Mouse (Mus musculus): ENCODE results near the gene Ndufv1. TPM values are rescaled to one million over a fixed set of nuclear protein-coding genes. Genes with fewer than 3 reads are reported as not detected.
"Not testable (repeated sequence)": the region's sequence is repeated elsewhere in the genome, so short reads cannot be mapped to it uniquely, and the experiment has no call there.

Gene Ndufv1
- total and polyA plus RNA-seq, 3 experiments = 84.1 to 338 (median 191) TPM

- peaks cover 7% of the 10 kb centered on the region for H3K4me1 ChIP-seq (ENCODE audit: insufficient read depth, low read depth, low read length)
- H3K9me3 ChIP-seq (replicated peaks) = peaks cover 5% of the 10 kb centered on the region
- no peak for DNase-seq (ENCODE audit: low spot score)
These were observed 39.3 kb upstream of the Ndufv1 start for GRCm38 (mm10) chr19:4051741-4052515.

DNA sequence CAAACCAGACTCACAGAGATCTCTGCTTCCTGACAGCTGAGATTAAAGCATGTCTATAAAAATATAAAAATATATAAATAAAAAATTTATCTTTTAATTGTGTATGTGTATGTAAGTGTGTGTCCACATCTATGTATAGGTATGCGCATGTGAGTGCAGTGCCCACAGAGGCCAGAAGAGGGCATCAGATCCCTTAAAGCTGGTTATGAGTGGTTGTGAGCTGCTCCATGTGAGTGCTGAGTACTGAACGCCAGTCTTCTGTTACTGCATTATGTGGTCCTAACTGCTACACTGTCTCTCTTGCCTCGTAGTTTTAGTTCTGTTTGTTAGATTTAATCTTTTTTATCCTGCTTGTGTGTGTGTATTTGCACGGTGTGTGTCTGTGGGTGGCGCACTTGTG lies 38.4 kb upstream of the Ndufv1 start:
- DNase-seq (ENCODE audit: low spot score) (no peak), ATAC-seq (ENCODE audit: extremely low read depth, insufficient number of reproducible peaks, low FRiP score, poor library complexity, severe bottlenecking) (no peak)

More at GRCm38 (mm10) chr19:4051741-4052515, 39.3 kb upstream of the Ndufv1 start:
- ATAC-seq (ENCODE audit: extremely low read depth, insufficient number of reproducible peaks, low FRiP score, poor library complexity, severe bottlenecking) = no peak
- Histone ChIP-seq H3K27me3 (ENCODE audit: insufficient read depth, low read length) (peaks cover 7% of the 10 kb centered on the region), H3K36me3 (replicated peaks) (peaks cover 5% of the 10 kb centered on the region), H3K4me3 (ENCODE audit: low read depth, low read length) (no peak overlapping the region)
- TF ChIP-seq TAL1 (conservative IDR thresholded peaks at IDR 0.05; ENCODE audit: low read depth, low read length) = no peak
- no peak for TF ChIP-seq GATA2 (IDR thresholded peaks at IDR 0.05; ENCODE audit: borderline replicate concordance, low read depth, low read length)
- no peak for TF ChIP-seq POLR2AphosphoS5 (IDR thresholded peaks at IDR 0.05; ENCODE audit: insufficient replicate concordance, low read depth, low read length)
- TF ChIP-seq GATA1 (IDR thresholded peaks at IDR 0.05; ENCODE audit: borderline replicate concordance, low read length) = no peak
- TF ChIP-seq CTCF (IDR thresholded peaks at IDR 0.05; ENCODE audit: low read depth, low read length) = peak; percentile 62

GRCm38 (mm10) chr19:4049069-4049468 lies 36.5 kb upstream of the Ndufv1 start:
- peaks cover 12% of the 10 kb centered on the region; the same call in 1 of the 2 replicates for H3K4me1 ChIP-seq (ENCODE audit: insufficient read depth, low read depth, low read length)
- not testable (repeated sequence) for ATAC-seq (ENCODE audit: extremely low read depth, insufficient number of reproducible peaks, low FRiP score, poor library complexity, severe bottlenecking)

More for the DNA sequence above, 38.4 kb upstream of the Ndufv1 start:
- H3K4me3 ChIP-seq (ENCODE audit: low read depth, low read length) = no peak overlapping the region
- peaks cover 7% of the 10 kb centered on the region for H3K27me3 ChIP-seq (ENCODE audit: insufficient read depth, low read length)
- peaks cover 7% of the 10 kb centered on the region; the same call in 1 of the 2 replicates for H3K4me1 ChIP-seq (ENCODE audit: insufficient read depth, low read depth, low read length)
- H3K36me3 ChIP-seq (replicated peaks) = peaks cover 2% of the 10 kb centered on the region
- TF ChIP-seq TAL1 (conservative IDR thresholded peaks at IDR 0.05; ENCODE audit: low read depth, low read length) = no peak
- TF ChIP-seq GATA1 (IDR thresholded peaks at IDR 0.05; ENCODE audit: borderline replicate concordance, low read length) = no peak
- no peak for TF ChIP-seq CTCF (IDR thresholded peaks at IDR 0.05; ENCODE audit: low read depth, low read length)
- TF ChIP-seq GATA2 (IDR thresholded peaks at IDR 0.05; ENCODE audit: borderline replicate concordance, low read depth, low read length) = no peak
- no peak for TF ChIP-seq POLR2AphosphoS5 (IDR thresholded peaks at IDR 0.05; ENCODE audit: insufficient replicate concordance, low read depth, low read length)
- H3K9me3 ChIP-seq (replicated peaks) = peaks cover 8% of the 10 kb centered on the region

DNA sequence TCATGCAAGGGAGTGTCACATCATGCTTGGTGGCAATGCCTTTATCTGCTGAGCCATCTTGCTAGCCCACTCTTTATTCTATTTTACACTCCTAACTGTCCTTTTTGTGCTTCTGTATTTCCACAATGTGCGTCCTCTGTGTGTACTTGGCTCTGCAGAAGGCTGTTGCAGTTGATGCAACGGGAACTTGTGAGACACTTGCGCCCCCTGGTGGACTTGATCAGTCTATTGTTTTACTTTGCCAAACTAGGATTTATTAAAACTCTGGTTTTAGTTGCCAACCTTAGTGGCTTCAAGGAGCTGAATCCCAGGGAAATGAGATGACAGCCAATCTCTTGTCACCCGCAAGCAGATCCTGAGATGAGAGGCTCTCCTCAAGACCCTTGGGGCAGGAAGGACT lies 35.3 kb upstream of the Ndufv1 start:
- DNase-seq (ENCODE audit: low spot score) = peak; percentile 38
- H3K4me1 ChIP-seq (ENCODE audit: insufficient read depth, low read depth, low read length) = peaks cover 19% of the 10 kb centered on the region
- TF ChIP-seq GATA1 (IDR thresholded peaks at IDR 0.05; ENCODE audit: borderline replicate concordance, low read length) (no peak), GATA2 (IDR thresholded peaks at IDR 0.05; ENCODE audit: borderline replicate concordance, low read depth, low read length) (no peak), CTCF (IDR thresholded peaks at IDR 0.05; ENCODE audit: low read depth, low read length) (no peak; the same call in 1 of the 2 replicates), TAL1 (conservative IDR thresholded peaks at IDR 0.05; ENCODE audit: low read depth, low read length) (no peak), POLR2AphosphoS5 (IDR thresholded peaks at IDR 0.05; ENCODE audit: insufficient replicate concordance, low read depth, low read length) (no peak)
- peaks cover 4% of the 10 kb centered on the region for H3K27me3 ChIP-seq (ENCODE audit: insufficient read depth, low read length)
- ATAC-seq (ENCODE audit: extremely low read depth, insufficient number of reproducible peaks, low FRiP score, poor library complexity, severe bottlenecking) = no peak
- H3K4me3 ChIP-seq (ENCODE audit: low read depth, low read length) = no peak overlapping the region
- H3K9me3 ChIP-seq (replicated peaks) = peaks cover 31% of the 10 kb centered on the region
- no peaks in the 10 kb centered on the region for H3K36me3 ChIP-seq (replicated peaks)

More at GRCm38 (mm10) chr19:4049069-4049468, 36.5 kb upstream of the Ndufv1 start:
- peaks cover 23% of the 10 kb centered on the region for H3K9me3 ChIP-seq (replicated peaks)
- not testable (repeated sequence) for H3K27me3 ChIP-seq (ENCODE audit: insufficient read depth, low read length); H3K4me3 ChIP-seq (ENCODE audit: low read depth, low read length); DNase-seq (ENCODE audit: low spot score); H3K36me3 ChIP-seq (replicated peaks)

- H3K36me3 ChIP-seq (replicated peaks) = no peaks in the 10 kb centered on the region
- peaks cover 7% of the 10 kb centered on the region for H3K27me3 ChIP-seq (ENCODE audit: insufficient read depth, low read length)
- peaks cover 19% of the 10 kb centered on the region for H3K4me1 ChIP-seq (ENCODE audit: insufficient read depth, low read depth, low read length)
- no peak for DNase-seq (ENCODE audit: low spot score)
- peaks cover 38% of the 10 kb centered on the region for H3K9me3 ChIP-seq (replicated peaks)
- ATAC-seq (ENCODE audit: extremely low read depth, insufficient number of reproducible peaks, low FRiP score, poor library complexity, severe bottlenecking) = no peak
- H3K4me3 ChIP-seq (ENCODE audit: low read depth, low read length) = no peak overlapping the region
- TF ChIP-seq GATA1 (IDR thresholded peaks at IDR 0.05; ENCODE audit: borderline replicate concordance, low read length) = no peak
- no peak for TF ChIP-seq TAL1 (conservative IDR thresholded peaks at IDR 0.05; ENCODE audit: low read depth, low read length)
- TF ChIP-seq CTCF (IDR thresholded peaks at IDR 0.05; ENCODE audit: low read depth, low read length) = no peak
- no peak for TF ChIP-seq POLR2AphosphoS5 (IDR thresholded peaks at IDR 0.05; ENCODE audit: insufficient replicate concordance, low read depth, low read length)
- TF ChIP-seq GATA2 (IDR thresholded peaks at IDR 0.05; ENCODE audit: borderline replicate concordance, low read depth, low read length) = no peak
These were observed 34.3 kb upstream of the Ndufv1 start for GRCm38 (mm10) chr19:4046866-4047254.

GRCm38 (mm10) chr19:4045966-4046865 lies 33.6 kb upstream of the Ndufv1 start, which contains the start of gene Gstp2:
TSS of gene Gstp2 (minus strand) at chr19:4046023.
- Histone ChIP-seq H3K36me3 (replicated peaks) (no peaks in the 10 kb centered on the region), H3K9me3 (replicated peaks) (peaks cover 36% of the 10 kb centered on the region), H3K27me3 (ENCODE audit: insufficient read depth, low read length) (peaks cover 9% of the 10 kb centered on the region), H3K4me3 (ENCODE audit: low read depth, low read length) (no peak within 1 kb of the TSS), H3K4me1 (ENCODE audit: insufficient read depth, low read depth, low read length) (peaks cover 19% of the 10 kb centered on the region)
- no peak for TF ChIP-seq GATA2 (IDR thresholded peaks at IDR 0.05; ENCODE audit: borderline replicate concordance, low read depth, low read length)
- ATAC-seq (ENCODE audit: extremely low read depth, insufficient number of reproducible peaks, low FRiP score, poor library complexity, severe bottlenecking) (no peak), DNase-seq (ENCODE audit: low spot score) (no peak)

DNA sequence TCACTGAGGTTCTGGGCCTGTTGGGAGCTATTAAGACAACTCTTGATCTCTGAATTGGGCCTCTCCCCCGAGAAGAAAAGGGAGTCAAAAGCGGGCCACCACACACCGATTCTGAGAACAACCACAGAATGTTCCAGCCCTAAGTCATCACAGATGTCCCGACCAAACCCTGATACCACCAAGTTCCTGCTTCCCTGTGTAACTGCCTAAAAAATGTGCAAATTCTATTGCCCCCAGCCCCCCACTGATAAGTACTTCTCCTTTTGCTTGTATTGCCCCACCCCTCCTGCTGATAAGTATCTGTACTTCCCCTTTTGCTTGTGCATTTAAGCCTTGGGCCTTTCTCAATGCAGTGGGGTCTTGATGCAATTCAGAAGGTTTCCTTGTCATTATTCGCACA lies 31.5 kb upstream of the Ndufv1 start:
- not testable (repeated sequence) for H3K36me3 ChIP-seq (replicated peaks); H3K27me3 ChIP-seq (ENCODE audit: insufficient read depth, low read length); DNase-seq (ENCODE audit: low spot score); H3K4me3 ChIP-seq (ENCODE audit: low read depth, low read length); ATAC-seq (ENCODE audit: extremely low read depth, insufficient number of reproducible peaks, low FRiP score, poor library complexity, severe bottlenecking)
- Histone ChIP-seq H3K9me3 (replicated peaks) (peaks cover 33% of the 10 kb centered on the region), H3K4me1 (ENCODE audit: insufficient read depth, low read depth, low read length) (peaks cover 19% of the 10 kb centered on the region)
